Mouse (Mus musculus) intestine, embryonic 14.5 days (tissue): ENCODE data around the gene Krtap24-1. TPM values are rescaled to one million over a fixed set of nuclear protein-coding genes. Genes with fewer than 3 reads are reported as not detected.

Experiments used
- ATAC-seq: fragments of 200-750 bp; cut with Nextera tagmentation; replicated peaks from 2 replicates; pipeline ENCODE4 v1.8.0; 2017; ENCODE audit warnings: low read depth, moderate number of reproducible peaks, moderate TSS enrichment, moderate library complexity; ENCODE audit not compliant: low FRiP score, low TSS enrichment
- DNase-seq: peaks from one replicate; pipeline ENCODE4 v3.0.0-alpha.2; 2018; ENCODE audit warnings: low spot score
- H3K27ac ChIP-seq: fragments of 300-500 bp; sonication (generic); 2 replicates; pipeline ENCODE4 v1.5.1; 2014; ENCODE audit warnings: low read depth, mild to moderate bottlenecking, control low read depth
- H3K27me3 ChIP-seq: fragments of 300-500 bp; sonication (generic); replicated peaks from 2 replicates; pipeline ENCODE4 v1.6.1; 2014; ENCODE audit warnings: low read length, control low read depth; ENCODE audit not compliant: control insufficient read depth, insufficient read depth
- H3K36me3 ChIP-seq: fragments of 300-500 bp; sonication (generic); 2 replicates; pipeline ENCODE4 v1.6.1; 2014; ENCODE audit warnings: low read length, control low read depth; ENCODE audit not compliant: control insufficient read depth, insufficient read depth
- H3K4me1 ChIP-seq: fragments of 300-500 bp; sonication (generic); replicated peaks from 2 replicates; pipeline ENCODE4 v1.6.1; 2014; ENCODE audit warnings: low read length, control low read depth, mixed read lengths; ENCODE audit not compliant: control insufficient read depth, insufficient read depth
- H3K4me2 ChIP-seq: fragments of 300-500 bp; sonication (generic); 2 replicates; pipeline ENCODE4 v1.6.1; 2014; ENCODE audit warnings: low read length
- H3K4me3 ChIP-seq: fragments of 300-500 bp; sonication (generic); 2 replicates; pipeline ENCODE4 v1.5.1; 2014; ENCODE audit warnings: low read depth, low read length, control low read depth, mixed read lengths
- H3K9ac ChIP-seq: fragments of 300-500 bp; sonication (generic); 2 replicates; pipeline ENCODE4 v1.6.1; 2014; ENCODE audit warnings: mild to moderate bottlenecking, low read length
- H3K9me3 ChIP-seq: fragments of 300-500 bp; sonication (generic); 2 replicates; pipeline ENCODE4 v1.6.1; 2016; ENCODE audit warnings: low read length, control low read depth; ENCODE audit not compliant: control insufficient read depth
- WGBS: fragments of 180-500 bp; shearing (Covaris S2); extraction: QIAGEN DNeasy Blood & Tissue Kit; methylation state at CpG from one replicate; pipeline ENCODE4 v1.1.7; 2014; 5-methylcytosine and 5-hydroxymethylcytosine counted together
- polyA plus RNA-seq: library from polyadenylated mRNA; unstranded; fragments of >200 nt; fragmentation: Nextera tagmentation; extraction: Ambion mirVana; gene quantifications from 2 replicates; pipeline ENCODE4 v1.2.1, GENCODE M21; 2014

The Krtap24-1 gene
- polyA plus RNA-seq, 1 experiment from 2014 or later, result not detected

DNA sequence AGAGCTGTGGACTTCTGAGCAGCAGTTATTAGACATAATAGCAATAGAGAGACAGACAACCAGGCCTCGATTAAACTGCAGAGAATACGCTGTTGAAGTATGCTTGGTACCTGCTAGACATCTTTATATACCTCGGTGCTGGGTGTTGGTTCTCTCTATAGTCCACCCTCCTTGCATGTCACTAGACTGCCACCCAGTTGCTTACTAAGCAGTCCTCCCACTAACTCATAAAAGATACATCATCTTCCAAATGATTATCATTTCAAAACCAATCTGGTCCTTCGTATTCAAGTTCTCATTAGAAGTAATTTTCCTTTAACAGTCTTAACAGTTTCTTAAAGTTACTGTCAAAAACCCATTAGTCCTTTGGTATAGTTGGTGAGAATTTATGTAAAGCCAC lies 15.5 kb upstream of the Krtap24-1 start, which contains the start of gene 2310079G19Rik:
Gene 2310079G19Rik (minus strand): TSS at position 101 of the 400 bp plus-strand sequence.
- DNase-seq (no peak), ATAC-seq (no peak)
- H3K27ac ChIP-seq, result no peak within 1 kb of the TSS
- H3K4me2 ChIP-seq, result no peak within 1 kb of the TSS
- no peak within 1 kb of the TSS for H3K9ac ChIP-seq
- H3K27me3 ChIP-seq, result no peaks in the 10 kb centered on the region
- no peaks in the 10 kb centered on the region for H3K36me3 ChIP-seq
- no peaks in the 10 kb centered on the region for H3K4me1 ChIP-seq
- no peaks in the 10 kb centered on the region for H3K9me3 ChIP-seq
- H3K4me3 ChIP-seq, result no peak within 1 kb of the TSS
- 92% methylated on average over 4 of the region's 4 CpGs for whole genome bisulfite sequencing

DNA sequence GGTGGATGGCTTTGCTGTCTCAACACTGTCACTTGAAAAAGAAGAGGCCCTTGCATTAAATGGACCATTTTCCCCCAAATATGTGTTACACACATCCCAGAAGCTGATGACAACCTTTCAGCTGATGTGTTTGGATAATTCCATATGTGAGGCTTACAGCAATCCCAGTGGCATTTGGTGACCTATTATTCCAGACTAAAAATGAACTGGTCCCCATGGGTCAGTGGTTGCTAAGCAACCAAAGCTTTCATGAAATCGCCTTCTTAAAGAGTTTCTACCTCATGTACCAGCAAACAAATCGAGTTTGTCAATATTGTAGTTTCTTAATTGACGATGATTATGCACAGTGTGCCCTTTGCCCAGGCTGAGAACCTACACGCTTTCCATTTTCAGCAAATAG lies 633 bp upstream of the Krtap24-1 start:
- no peaks in the 10 kb centered on the region for H3K4me1 ChIP-seq
- no peaks in the 10 kb centered on the region for H3K36me3 ChIP-seq
- no peak overlapping the region for H3K4me2 ChIP-seq
- DNase-seq (no peak), ATAC-seq (no peak)
- WGBS, result 79% methylated on average over 4 of the region's 4 CpGs
- H3K4me3 ChIP-seq, result no peak overlapping the region
- H3K27me3 ChIP-seq, result no peaks in the 10 kb centered on the region
- H3K9me3 ChIP-seq, result no peaks in the 10 kb centered on the region
- no peak overlapping the region for H3K9ac ChIP-seq
- no peak overlapping the region for H3K27ac ChIP-seq

DNA sequence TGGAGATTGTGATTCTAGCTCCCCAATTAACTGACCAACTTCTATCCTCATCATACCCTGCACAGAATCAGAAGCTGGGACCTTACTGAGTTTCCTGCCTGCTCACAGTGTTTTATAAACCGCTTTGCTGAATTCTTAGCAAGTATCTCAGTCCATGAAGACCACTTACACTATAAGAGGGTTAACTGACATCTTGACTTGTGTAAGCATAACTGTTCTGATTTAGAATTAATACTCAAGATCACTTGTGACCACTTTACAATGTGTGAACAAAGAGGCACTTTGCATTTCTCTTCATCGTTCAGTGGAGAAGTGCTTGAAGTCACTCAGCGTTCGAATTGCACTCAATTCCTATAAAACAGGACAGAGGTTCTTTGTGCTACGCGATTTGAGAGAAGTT lies 7.5 kb downstream of the Krtap24-1 start:
- WGBS, result 90% methylated on average over 6 of the region's 6 CpGs
- Histone ChIP-seq H3K27ac (no peak overlapping the region), H3K4me3 (no peak overlapping the region), H3K4me1 (no peaks in the 10 kb centered on the region), H3K27me3 (no peaks in the 10 kb centered on the region), H3K9ac (no peak overlapping the region), H3K36me3 (no peaks in the 10 kb centered on the region), H3K9me3 (no peaks in the 10 kb centered on the region), H3K4me2 (no peak overlapping the region)
- no peak for DNase-seq
- ATAC-seq, result no peak

DNA sequence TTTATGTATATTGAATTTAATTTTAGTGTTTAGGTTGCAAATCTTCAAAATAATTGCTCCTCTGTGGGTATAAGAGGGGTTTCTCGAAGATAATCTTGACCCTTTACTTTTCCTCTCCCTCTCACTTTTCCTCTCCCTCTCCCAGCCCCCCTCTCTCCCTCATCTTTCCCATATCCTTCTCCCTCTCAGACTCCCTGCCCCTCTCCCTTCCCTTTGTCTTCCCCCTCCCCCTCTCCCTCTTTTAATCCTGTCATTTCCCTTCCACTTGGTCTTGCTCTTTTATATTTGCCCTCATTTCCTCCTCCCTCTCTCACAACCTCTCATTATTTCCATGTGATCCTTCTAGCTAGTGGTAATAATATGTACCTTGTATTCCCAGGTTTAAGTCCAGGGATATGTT lies 9.6 kb downstream of the Krtap24-1 start:
- Histone ChIP-seq H3K9ac (no peak overlapping the region), H3K36me3 (no peaks in the 10 kb centered on the region), H3K4me3 (no peak overlapping the region), H3K4me2 (no peak overlapping the region), H3K27me3 (no peaks in the 10 kb centered on the region), H3K27ac (no peak overlapping the region), H3K9me3 (no peaks in the 10 kb centered on the region), H3K4me1 (no peaks in the 10 kb centered on the region)
- DNase-seq (no peak), ATAC-seq (no peak)
- 71% methylated on average over 1 of the region's 1 CpGs for WGBS

GRCm38 (mm10) chr16:88600303-88600702 lies 11.8 kb downstream of the Krtap24-1 start:
- H3K9ac ChIP-seq, result no peak overlapping the region
- no peak overlapping the region for H3K4me2 ChIP-seq
- no peaks in the 10 kb centered on the region for H3K4me1 ChIP-seq
- H3K4me3 ChIP-seq, result no peak overlapping the region
- no peaks in the 10 kb centered on the region for H3K27me3 ChIP-seq
- H3K27ac ChIP-seq, result peak overlapping the region; percentile 59; the same call in 1 of the 2 replicates
- ATAC-seq, result peak; percentile 22; the same call in 1 of the 2 replicates
- WGBS, result 60% methylated on average over 8 of the region's 8 CpGs
- DNase-seq, result no peak
- no peaks in the 10 kb centered on the region for H3K9me3 ChIP-seq
- no peaks in the 10 kb centered on the region for H3K36me3 ChIP-seq

DNA sequence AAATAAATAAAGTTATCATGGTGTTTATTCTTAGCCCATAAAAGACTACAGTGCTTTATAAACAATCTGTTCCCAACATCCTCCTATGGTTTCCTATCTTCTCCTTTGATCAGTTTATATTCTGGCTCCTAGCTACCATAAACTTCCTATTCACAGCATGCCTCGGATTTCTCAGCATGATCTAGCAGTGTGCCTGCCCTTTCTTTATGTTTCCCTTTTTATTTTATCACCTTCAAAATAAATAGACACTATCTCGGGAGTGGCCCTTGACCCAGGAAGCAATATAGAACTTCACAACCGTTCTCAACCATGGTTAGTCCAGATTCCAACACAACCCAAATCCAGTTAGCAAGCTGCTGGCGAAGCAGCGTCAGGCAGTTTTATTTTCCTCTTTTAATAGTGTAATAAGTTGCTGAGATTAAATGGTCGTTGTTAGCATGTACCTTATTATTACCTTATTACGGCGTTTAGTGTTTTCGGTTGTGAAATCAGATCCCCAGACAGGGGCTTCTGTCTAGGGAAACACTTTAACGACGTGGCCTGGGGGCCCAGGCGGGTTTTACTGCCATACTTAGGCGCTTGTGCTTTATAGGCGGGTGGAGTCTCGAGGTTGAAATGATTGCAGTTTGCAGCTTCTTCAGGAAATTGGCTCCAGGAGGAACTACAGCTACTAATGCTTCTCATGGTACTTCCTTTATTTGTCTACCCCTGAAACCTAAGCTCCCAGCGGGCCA lies 12.4 kb downstream of the Krtap24-1 start:
- ATAC-seq (peak; percentile 77), DNase-seq (peak; percentile 66)
- 26% methylated on average over 16 of the region's 16 CpGs for WGBS
- no peaks in the 10 kb centered on the region for H3K36me3 ChIP-seq
- H3K4me1 ChIP-seq, result no peaks in the 10 kb centered on the region
- no peaks in the 10 kb centered on the region for H3K27me3 ChIP-seq
- no peaks in the 10 kb centered on the region for H3K9me3 ChIP-seq
- H3K27ac ChIP-seq, result peak overlapping the region; percentile 59; the same call in 1 of the 2 replicates
- H3K4me3 ChIP-seq, result no peak overlapping the region
- no peak overlapping the region for H3K9ac ChIP-seq
- H3K4me2 ChIP-seq, result peak overlapping the region; percentile 29

DNA sequence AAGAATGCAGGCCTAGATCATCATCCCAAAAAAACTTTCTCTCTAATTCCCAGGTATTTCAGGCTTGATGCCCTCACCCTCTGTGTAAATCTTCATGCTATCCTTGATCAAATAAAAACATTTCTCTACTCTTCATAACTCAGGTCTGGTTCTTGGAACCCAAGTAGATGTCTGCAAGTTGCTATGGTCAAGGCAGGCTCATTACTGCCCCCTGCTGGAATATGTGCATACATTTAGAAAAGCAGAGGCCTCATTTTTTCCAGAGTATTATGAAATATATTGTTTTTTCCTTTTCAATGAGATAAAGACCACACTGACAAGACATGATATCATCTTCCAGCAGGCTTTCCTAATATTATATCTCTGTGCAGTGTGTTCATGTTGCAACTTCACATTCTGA lies 19.3 kb downstream of the Krtap24-1 start:
- H3K4me3 ChIP-seq, result no peak overlapping the region
- no peak for DNase-seq

DNA sequence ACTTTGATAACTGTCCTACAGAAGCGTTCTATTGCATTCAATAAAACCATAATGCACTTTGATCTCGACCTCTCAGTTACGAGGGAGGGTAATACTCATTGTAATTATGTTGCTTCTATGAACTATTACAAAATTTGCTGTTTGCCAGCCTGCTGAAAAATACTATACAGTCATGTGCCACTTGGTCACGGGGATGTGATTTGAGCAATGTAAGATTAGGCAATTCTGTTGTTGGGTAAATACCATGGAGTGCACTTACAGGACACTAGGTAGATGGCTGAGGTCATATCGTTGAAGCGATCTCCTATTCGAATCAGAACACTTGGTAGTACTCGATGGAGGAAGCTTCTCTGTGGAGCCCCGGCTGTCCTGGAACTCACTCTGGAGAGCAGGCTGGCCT lies 28.7 kb downstream of the Krtap24-1 start:
- Histone ChIP-seq H3K27ac (no peak overlapping the region), H3K9me3 (no peaks in the 10 kb centered on the region), H3K4me2 (no peak overlapping the region), H3K9ac (no peak overlapping the region), H3K27me3 (no peaks in the 10 kb centered on the region), H3K4me3 (no peak overlapping the region), H3K4me1 (no peaks in the 10 kb centered on the region), H3K36me3 (no peaks in the 10 kb centered on the region)
- DNase-seq (no peak), ATAC-seq (peak; percentile 54; the same call in 1 of the 2 replicates)
- 84% methylated on average over 9 of the region's 9 CpGs for whole genome bisulfite sequencing

More for the DNA sequence above, 19.3 kb downstream of the Krtap24-1 start:
- Histone ChIP-seq H3K27me3 (no peaks in the 10 kb centered on the region), H3K36me3 (no peaks in the 10 kb centered on the region), H3K4me2 (no peak overlapping the region), H3K9ac (no peak overlapping the region), H3K27ac (no peak overlapping the region), H3K4me1 (no peaks in the 10 kb centered on the region), H3K9me3 (no peaks in the 10 kb centered on the region)
- ATAC-seq, result no peak
